Mouse (Mus musculus) embryonic facial prominence, embryonic 14.5 days (tissue): ENCODE measurements around the gene 4930451I11Rik. TPM values are rescaled to one million over a fixed set of nuclear protein-coding genes. Genes with fewer than 3 reads are reported as not detected.

Source experiments
- ATAC-seq: fragments of 200-750 bp; cut with Nextera tagmentation; 2 replicates; pipeline ENCODE4 v1.8.0; 2017; ENCODE audit warnings: low read depth, moderate number of reproducible peaks, moderate TSS enrichment
- DNase-seq: peaks from one replicate; pipeline ENCODE4 v3.0.0-alpha.2; 2015; ENCODE audit warnings: low spot score
- H3K27ac ChIP-seq: fragments of 300-500 bp; sonication (generic); replicated peaks from 2 replicates; pipeline ENCODE4 v1.5.1; 2014; ENCODE audit warnings: low read depth, mild to moderate bottlenecking, low read length, moderate library complexity
- H3K27me3 ChIP-seq: fragments of 300-500 bp; sonication (generic); replicated peaks from 2 replicates; pipeline ENCODE4 v1.6.1; 2014; ENCODE audit warnings: low read length; ENCODE audit not compliant: control insufficient read depth, insufficient read depth
- H3K36me3 ChIP-seq: fragments of 300-500 bp; sonication (generic); 2 replicates; pipeline ENCODE4 v1.6.1; 2014; ENCODE audit warnings: low read length, mixed read lengths; ENCODE audit not compliant: control insufficient read depth, insufficient read depth
- H3K4me1 ChIP-seq: fragments of 300-500 bp; sonication (generic); 2 replicates; pipeline ENCODE4 v1.6.1; 2014; ENCODE audit warnings: antibody characterized with exemption, low read length; ENCODE audit not compliant: control insufficient read depth, insufficient read depth
- H3K4me2 ChIP-seq: fragments of 300-500 bp; sonication (generic); 2 replicates; pipeline ENCODE4 v1.6.1; 2014; ENCODE audit warnings: low read depth, mild to moderate bottlenecking, low read length, moderate library complexity, mixed read lengths
- H3K4me3 ChIP-seq: fragments of 300-500 bp; sonication (generic); 2 replicates; pipeline ENCODE4 v1.5.1; 2014; ENCODE audit warnings: low read depth, mild to moderate bottlenecking, low read length
- H3K9ac ChIP-seq: fragments of 300-500 bp; sonication (generic); 2 replicates; pipeline ENCODE4 v1.6.1; 2014; ENCODE audit warnings: low read depth, mild to moderate bottlenecking, low read length, moderate library complexity, mixed read lengths
- H3K9me3 ChIP-seq: fragments of 300-500 bp; sonication (generic); 2 replicates; pipeline ENCODE4 v1.6.1; 2016; ENCODE audit warnings: low read length; ENCODE audit not compliant: control insufficient read depth
- WGBS: fragments of 180-500 bp; shearing (Covaris S2); extraction: QIAGEN DNeasy Blood & Tissue Kit; methylation state at CpG from one replicate; pipeline ENCODE4 v1.1.7; 2014; 5-methylcytosine and 5-hydroxymethylcytosine counted together
- polyA plus RNA-seq: library from polyadenylated mRNA; unstranded; fragments of >200 nt; fragmentation: Nextera tagmentation; extraction: Ambion mirVana; gene quantifications from 2 replicates; pipeline ENCODE4 v1.2.1, GENCODE M21; 2014

4930451I11Rik gene
- polyA plus RNA-seq, 1 experiment from 2014 or later: not detected

DNA sequence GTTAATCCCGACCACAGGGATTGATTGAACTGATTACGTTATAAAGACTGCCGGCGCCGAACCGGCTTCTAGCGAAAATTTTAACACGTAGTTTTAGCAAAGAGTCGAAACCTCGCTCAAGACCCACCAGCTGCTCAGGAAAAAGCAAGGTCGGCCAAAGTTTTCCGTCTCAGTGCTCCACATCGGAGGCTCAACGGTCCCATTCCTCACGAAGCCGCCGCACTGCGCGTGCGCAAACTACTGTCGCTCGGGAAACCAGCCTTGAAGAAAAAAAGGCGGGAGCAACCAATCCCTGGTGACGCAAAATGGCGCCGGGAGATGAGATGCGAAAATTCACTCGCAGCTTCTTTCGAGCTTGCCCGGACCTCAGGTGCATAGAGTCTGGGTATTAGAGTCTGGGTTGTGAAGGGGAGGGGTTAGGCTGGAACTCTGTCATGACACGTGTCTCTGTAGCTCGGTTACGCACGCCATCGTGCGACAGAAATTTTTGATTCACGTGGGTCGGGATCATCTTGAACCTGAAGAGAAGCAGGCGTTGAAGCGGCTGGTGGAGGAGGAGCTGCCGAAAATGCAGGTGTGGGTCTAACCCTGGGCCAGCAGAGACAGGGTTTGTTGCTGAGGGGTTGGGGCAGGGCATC is 30.8 kb upstream of the 4930451I11Rik start, which contains the start of gene Ino80e:
Gene Ino80e, minus strand, starts transcription at position 231 of the 638 bp plus-strand sequence.
- peaks cover 11% of the 10 kb centered on the region for H3K4me1 ChIP-seq
- WGBS: under 1% methylated on average over 41 of the region's 41 CpGs
- peak; percentile 98 for DNase-seq
- H3K4me3 ChIP-seq: peak within 1 kb of the TSS; percentile 76
- peak within 1 kb of the TSS; percentile 78 for H3K9ac ChIP-seq
- H3K27me3 ChIP-seq: no peaks in the 10 kb centered on the region
- peak within 1 kb of the TSS; percentile 88 for H3K27ac ChIP-seq
- peaks cover 66% of the 10 kb centered on the region for H3K36me3 ChIP-seq
- peak; percentile 79 for ATAC-seq
- H3K4me2 ChIP-seq: peak within 1 kb of the TSS; percentile 93
- H3K9me3 ChIP-seq: no peaks in the 10 kb centered on the region

DNA sequence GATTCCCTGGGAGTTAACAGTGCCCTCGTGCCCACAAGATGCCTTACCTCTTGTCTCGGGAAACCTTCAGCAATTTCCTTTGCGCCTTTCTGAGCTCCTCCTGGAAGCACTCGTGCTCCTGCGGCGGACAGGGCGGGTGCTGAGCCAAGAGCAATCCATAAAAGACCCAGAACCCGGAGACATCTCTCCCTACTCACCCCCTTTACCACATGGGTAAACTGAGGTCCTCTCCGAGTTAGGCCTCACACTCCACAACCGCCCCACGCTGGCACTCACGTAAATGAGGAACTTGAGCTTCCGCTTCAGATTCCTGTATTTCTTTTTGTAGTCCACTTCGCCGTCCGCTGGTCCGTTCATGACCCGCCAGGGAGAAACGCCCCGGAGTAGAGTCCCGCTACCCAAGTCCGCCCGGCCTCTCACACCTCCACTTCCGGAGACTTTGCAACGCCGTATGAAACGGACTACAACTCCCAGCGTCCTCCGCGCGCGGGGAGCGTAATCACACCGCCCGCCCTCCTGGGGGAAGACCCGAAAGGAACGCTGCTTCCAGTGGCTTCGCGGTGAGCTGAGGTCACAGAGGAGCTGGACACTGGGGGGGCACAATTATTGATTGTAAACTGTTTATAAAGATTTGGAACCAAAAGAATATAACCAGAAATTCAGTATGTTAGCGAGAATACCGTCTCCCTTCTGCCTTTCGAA is 30.1 kb upstream of the 4930451I11Rik start, which contains the start of gene Hirip3:
Gene Hirip3, plus strand, starts transcription at position 544 of the 702 bp plus-strand sequence.
- 2% methylated on average over 42 of the region's 42 CpGs for WGBS
- H3K9ac ChIP-seq: peak within 1 kb of the TSS; percentile 78
- H3K4me1 ChIP-seq: peaks cover 11% of the 10 kb centered on the region
- peak within 1 kb of the TSS; percentile 93 for H3K4me2 ChIP-seq
- H3K27ac ChIP-seq: peak within 1 kb of the TSS; percentile 88
- no peaks in the 10 kb centered on the region for H3K9me3 ChIP-seq
- peaks cover 66% of the 10 kb centered on the region for H3K36me3 ChIP-seq
- H3K4me3 ChIP-seq: peak within 1 kb of the TSS; percentile 76
- H3K27me3 ChIP-seq: no peaks in the 10 kb centered on the region
- DNase-seq (peak; percentile 98), ATAC-seq (peak; percentile 93)

DNA sequence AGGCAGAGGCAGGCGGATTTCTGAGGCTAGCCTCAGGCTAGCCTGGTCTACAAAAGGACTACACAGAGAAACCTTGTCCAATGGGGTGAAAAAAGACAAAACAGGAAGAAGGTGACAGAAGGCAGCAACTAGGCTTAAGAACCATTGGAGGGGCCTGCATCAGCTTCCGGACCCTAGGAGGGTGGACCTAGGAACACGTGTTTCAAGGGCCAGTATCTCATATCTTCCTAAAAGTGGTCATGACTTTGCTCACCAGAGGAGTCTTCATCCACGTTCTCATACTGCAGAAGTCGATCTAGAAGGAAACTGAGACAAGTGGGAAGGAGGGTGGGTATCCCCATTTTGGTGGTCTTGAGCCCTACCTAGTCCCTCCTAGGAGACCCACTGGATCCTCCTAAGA is 29.5 kb upstream of the 4930451I11Rik start:
- Histone ChIP-seq H3K9ac (peak overlapping the region; percentile 78), H3K9me3 (no peaks in the 10 kb centered on the region), H3K4me3 (peak overlapping the region; percentile 76), H3K27ac (peak overlapping the region; percentile 88; the same call in 1 of the 2 replicates), H3K36me3 (peaks cover 66% of the 10 kb centered on the region), H3K4me1 (peaks cover 11% of the 10 kb centered on the region), H3K27me3 (no peaks in the 10 kb centered on the region), H3K4me2 (peak overlapping the region; percentile 93)
- 74% methylated on average over 5 of the region's 5 CpGs for WGBS
- no peak for DNase-seq
- ATAC-seq: no peak

DNA sequence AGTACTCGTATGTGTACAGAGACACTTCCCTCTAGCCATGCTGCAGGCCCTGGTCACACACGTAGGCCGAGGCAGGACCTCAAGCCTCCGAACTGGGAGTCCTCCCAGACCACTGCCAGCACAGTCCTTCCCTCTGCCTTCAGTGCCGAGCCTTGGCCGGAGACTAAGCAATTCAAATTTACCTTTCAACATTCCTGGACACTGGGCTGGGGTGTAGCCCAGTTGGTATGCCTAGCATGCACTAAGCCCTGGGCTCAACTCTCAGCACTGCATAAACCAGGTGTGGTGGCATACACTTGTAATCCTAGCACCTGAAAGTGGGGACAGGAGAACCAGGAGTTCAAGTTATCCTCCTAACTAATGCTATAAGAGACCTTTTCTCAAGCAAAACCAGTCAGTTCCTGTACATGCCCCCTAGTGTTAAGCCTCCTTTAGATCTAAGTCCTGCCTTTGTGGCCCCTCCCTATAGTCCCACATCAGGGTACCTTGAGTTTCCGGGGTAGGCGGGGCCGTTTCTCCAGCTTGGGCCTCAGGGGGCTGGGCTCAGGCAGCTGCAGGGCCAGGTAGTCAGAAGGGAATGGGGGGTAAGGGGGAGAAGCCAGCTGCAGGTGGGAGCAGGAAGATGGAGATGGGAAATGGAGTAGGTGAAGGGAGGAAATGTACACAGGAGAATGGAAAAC is 25.4 kb upstream of the 4930451I11Rik start:
- H3K9me3 ChIP-seq: no peaks in the 10 kb centered on the region
- no peaks in the 10 kb centered on the region for H3K4me1 ChIP-seq
- H3K27me3 ChIP-seq: no peaks in the 10 kb centered on the region
- no peak overlapping the region for H3K4me3 ChIP-seq
- DNase-seq: peak; percentile 22
- peak overlapping the region; percentile 14; the same call in 1 of the 2 replicates for H3K9ac ChIP-seq
- peaks cover 81% of the 10 kb centered on the region for H3K36me3 ChIP-seq
- no peak overlapping the region for H3K27ac ChIP-seq
- 80% methylated on average over 9 of the region's 9 CpGs for WGBS
- no peak overlapping the region for H3K4me2 ChIP-seq
- ATAC-seq: peak; percentile 5; the same call in 1 of the 2 replicates

DNA sequence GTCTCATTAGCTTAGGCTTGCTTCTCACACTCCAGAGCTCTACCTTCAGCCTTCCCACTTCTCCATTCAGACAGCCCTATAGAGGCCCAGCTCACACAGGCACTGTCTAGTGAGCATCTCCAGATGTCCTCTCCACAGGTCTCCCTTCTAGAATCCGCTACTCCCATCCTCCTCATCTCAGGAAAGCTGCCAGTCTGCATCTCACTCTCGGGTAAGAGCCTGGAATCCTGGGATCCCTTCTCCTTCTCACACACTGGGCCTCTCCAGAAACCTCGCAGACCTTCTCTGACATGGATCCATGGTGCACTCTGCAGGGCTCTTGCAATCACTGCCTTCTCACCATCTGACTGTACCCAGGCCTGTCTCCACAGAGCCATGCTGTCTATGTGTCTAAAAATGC is 24.2 kb upstream of the 4930451I11Rik start:
- H3K27ac ChIP-seq: no peak overlapping the region
- no peaks in the 10 kb centered on the region for H3K27me3 ChIP-seq
- no peaks in the 10 kb centered on the region for H3K4me1 ChIP-seq
- H3K4me2 ChIP-seq: no peak overlapping the region
- no peak for ATAC-seq
- H3K9ac ChIP-seq: no peak overlapping the region
- H3K9me3 ChIP-seq: no peaks in the 10 kb centered on the region
- no peak for DNase-seq
- H3K4me3 ChIP-seq: no peak overlapping the region
- peaks cover 85% of the 10 kb centered on the region for H3K36me3 ChIP-seq
- 85% methylated on average over 3 of the region's 3 CpGs for WGBS

DNA sequence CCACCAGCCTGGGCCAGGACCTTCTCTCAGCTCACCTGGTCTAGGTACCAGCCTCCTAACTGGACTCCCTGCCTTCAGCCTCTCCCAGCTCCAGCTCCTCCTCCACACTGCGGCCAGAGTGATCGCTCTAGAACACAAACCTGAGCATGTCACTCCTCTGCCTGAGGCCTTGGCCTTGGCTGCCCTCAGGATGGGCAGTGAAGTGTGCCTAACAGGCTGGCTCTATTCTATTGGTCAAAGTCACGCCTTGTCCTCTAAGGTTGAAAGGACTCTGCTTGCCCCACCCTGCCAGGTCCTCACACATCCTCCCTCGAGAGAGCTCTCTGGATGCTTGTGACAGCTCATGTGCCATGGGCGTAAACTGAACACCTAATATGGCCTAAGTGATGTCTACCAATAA is 22.0 kb upstream of the 4930451I11Rik start:
- Histone ChIP-seq H3K4me1 (peaks cover 2% of the 10 kb centered on the region; the same call in 1 of the 2 replicates), H3K27me3 (peaks cover 16% of the 10 kb centered on the region), H3K4me2 (no peak overlapping the region), H3K36me3 (peaks cover 65% of the 10 kb centered on the region), H3K9me3 (no peaks in the 10 kb centered on the region), H3K9ac (no peak overlapping the region), H3K4me3 (no peak overlapping the region), H3K27ac (no peak overlapping the region)
- whole genome bisulfite sequencing: 88% methylated on average over 5 of the region's 5 CpGs
- ATAC-seq (no peak), DNase-seq (no peak)

DNA sequence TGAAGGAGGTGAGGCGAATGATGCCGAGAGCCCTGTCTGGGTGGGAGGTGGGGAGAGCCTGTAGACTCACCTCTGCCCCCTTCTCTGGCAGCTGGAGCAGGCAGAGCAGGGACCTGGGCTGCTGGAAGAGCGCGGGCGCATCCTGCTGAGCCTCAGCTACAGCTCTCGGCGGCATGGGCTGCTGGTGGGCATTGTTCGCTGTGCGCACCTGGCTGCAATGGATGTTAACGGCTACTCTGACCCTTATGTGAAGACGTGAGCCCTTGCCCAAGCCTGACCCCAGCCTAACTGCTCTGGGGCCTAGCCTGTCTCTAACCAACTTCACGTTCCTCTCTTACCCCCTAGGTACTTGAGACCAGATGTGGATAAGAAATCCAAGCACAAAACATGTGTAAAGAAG is 19.8 kb upstream of the 4930451I11Rik start:
- ATAC-seq (no peak; the same call in 1 of the 2 replicates), DNase-seq (no peak)
- Histone ChIP-seq H3K27ac (no peak overlapping the region), H3K4me3 (no peak overlapping the region), H3K9ac (0 out of 2 replicates have a peak overlapping the region, but pooled peaks have one; percentile 5), H3K36me3 (peaks cover 44% of the 10 kb centered on the region), H3K27me3 (peaks cover 32% of the 10 kb centered on the region), H3K4me1 (peaks cover 7% of the 10 kb centered on the region; the same call in 1 of the 2 replicates), H3K9me3 (no peaks in the 10 kb centered on the region), H3K4me2 (no peak overlapping the region)
- 30% methylated on average over 10 of the region's 12 CpGs for WGBS

DNA sequence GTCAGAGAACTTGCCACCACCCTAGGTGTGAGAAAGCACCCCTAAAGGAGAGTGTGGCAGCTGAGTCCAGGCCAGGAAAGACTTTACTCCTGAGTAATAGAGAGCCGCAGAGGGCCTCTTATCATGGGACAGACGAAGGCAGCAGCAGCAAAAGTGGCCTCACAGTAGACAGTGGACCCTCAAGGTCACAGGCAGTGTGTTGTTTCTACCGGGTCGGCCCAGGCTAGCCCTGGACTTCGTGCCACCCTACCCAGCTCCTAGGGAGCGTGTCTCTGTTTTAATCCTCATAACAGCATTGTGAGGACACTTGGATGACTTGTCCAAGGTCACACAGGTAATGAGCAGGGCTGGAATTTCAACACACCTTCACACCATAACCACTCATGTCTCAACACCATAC is 18.7 kb upstream of the 4930451I11Rik start:
- ATAC-seq (no peak), DNase-seq (no peak)
- WGBS: 91% methylated on average over 6 of the region's 6 CpGs
- Histone ChIP-seq H3K27me3 (peaks cover 32% of the 10 kb centered on the region), H3K36me3 (peaks cover 36% of the 10 kb centered on the region), H3K4me2 (no peak overlapping the region), H3K4me3 (no peak overlapping the region), H3K9me3 (no peaks in the 10 kb centered on the region), H3K27ac (no peak overlapping the region), H3K9ac (no peak overlapping the region), H3K4me1 (peaks cover 7% of the 10 kb centered on the region; the same call in 1 of the 2 replicates)
